8 mouse cellular contexts compared by ENCODE assay signal in the genomic region with DNA sequence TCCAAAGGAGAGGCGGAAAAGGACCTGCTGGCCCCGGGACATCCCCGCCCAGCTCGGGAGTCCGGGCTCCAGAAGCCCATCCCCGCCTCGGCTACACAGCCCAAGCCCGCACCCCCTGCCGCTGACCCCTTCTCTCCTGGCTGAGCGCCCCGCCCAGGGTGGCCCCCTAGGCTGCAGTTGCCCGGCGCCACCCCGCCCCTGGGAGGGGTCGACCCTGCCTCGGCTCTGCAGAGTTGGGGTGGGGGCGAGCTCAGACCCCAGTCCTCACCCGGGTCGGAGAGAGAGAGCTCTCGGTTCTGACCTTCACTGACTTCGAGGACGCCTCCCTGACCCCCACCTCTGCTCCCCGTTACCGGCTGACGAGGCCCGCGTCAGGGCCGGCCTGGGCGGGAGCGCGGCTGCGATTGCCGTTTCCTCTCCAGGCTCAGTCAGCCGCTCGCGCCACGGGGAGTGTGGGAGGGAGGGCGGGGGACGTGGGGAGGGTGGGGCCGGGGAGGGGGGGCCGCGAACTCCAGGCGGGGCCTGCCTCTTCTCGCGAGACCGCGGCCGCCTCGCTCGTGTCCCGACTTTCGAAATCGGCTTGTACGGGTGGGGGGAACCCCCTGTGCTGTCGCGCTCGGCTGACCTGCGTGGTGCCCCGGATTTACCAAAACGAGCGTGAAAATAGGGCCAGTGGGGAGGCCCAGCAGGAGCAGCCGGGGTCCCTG. TPM values are rescaled to one million over a fixed set of nuclear protein-coding genes. Genes with fewer than 3 reads are reported as not detected.
DNase-seq lines count a peak whose midpoint lies in the region; ATAC-seq lines count a peak whose summit lies in the region.

A gene (minus strand): TSS at position 481 of the 707 bp plus-strand sequence.

- H3K36me3 ChIP-seq in hindbrain, embryonic 12.5 days, result no peaks in the 10 kb centered on the region

- no peaks in the 10 kb centered on the region for H3K9me3 ChIP-seq in hindbrain, embryonic 12.5 days (replicated peaks)

- no peaks in the 10 kb centered on the region for H3K27me3 ChIP-seq in hindbrain, embryonic 12.5 days

- under 1% methylated on average over 41 of the region's 62 CpGs for WGBS in hindbrain, embryonic 12.5 days

- H3K9ac ChIP-seq in hindbrain, embryonic 12.5 days, result peak within 1 kb of the TSS; percentile 95

- H3K4me3 ChIP-seq in hindbrain, embryonic 12.5 days, result peak within 1 kb of the TSS; percentile 91

- peaks cover 16% of the 10 kb centered on the region for H3K4me1 ChIP-seq in hindbrain, embryonic 12.5 days

- DNase-seq in Muller cell, postnatal 12 days (ENCODE audit: inconsistent ontology term), result peak; percentile 97
- DNase-seq in cerebellum, adult 9-11 months, result peak; percentile 94
- peak; percentile 89 to 91 for DNase-seq in frontal cortex, postnatal 10 days (ENCODE audit: low spot score in 2 of 2)
- DNase-seq in layer of hippocampus, postnatal 25 days (ENCODE audit: extremely low spot score in 1 of 2, low spot score in 1 of 2), result peak; percentile 83 to 92
- DNase-seq in lung, postnatal 25 days (ENCODE audit: low spot score), result peak; percentile 95
- DNase-seq in retina, embryonic 14.5 days (ENCODE audit: low spot score), result peak; percentile 91
- peak; percentile 96 for DNase-seq in thymus, postnatal 4 days

- H3K4me2 ChIP-seq in hindbrain, embryonic 12.5 days (replicated peaks), result peak within 1 kb of the TSS; percentile 74

- H3K27ac ChIP-seq in hindbrain, embryonic 12.5 days, result peak within 1 kb of the TSS; percentile 99

- peak; percentile 87 for ATAC-seq in hindbrain, embryonic 12.5 days (ENCODE audit: low FRiP score)

RNA-seq across cellular contexts. Expression of the gene that starts here (rescaled TPM):
- 76.1 and 85.0 TPM in 2 replicates for polyA plus RNA-seq in hindbrain, embryonic 12.5 days (2016; fragmentation: Nextera tagmentation; extraction: Ambion mirVana)
- total RNA-seq in layer of hippocampus, postnatal 25 days (2021), result 10 to 100 TPM; 76.5 to 90.6 TPM

Comparison
In these comparisons a context has a peak if more than half of its experiments do, and no peak if none do; other contexts are left out.
1. Peak in every context shown above with its lines: DNase-seq, ATAC-seq, H3K4me3 ChIP-seq and H3K27ac ChIP-seq.